Mouse (Mus musculus) embryonic fibroblast, embryonic 13.5 days (primary cell): ENCODE results near the gene Atp6v1c2.

Experiments
- CTCF ChIP-seq: IDR thresholded peaks from 2 replicates; pipeline ENCODE4 v1.5.1; 2011; ENCODE audit warnings: mild to moderate bottlenecking, control low read depth, low read length, moderate library complexity, borderline replicate concordance; ENCODE audit not compliant: insufficient read depth
- POLR2A ChIP-seq: IDR thresholded peaks from 2 replicates; pipeline ENCODE4 v1.6.1; 2011; ENCODE audit warnings: low read depth, mild to moderate bottlenecking, control low read depth, low read length, moderate library complexity

DNA sequence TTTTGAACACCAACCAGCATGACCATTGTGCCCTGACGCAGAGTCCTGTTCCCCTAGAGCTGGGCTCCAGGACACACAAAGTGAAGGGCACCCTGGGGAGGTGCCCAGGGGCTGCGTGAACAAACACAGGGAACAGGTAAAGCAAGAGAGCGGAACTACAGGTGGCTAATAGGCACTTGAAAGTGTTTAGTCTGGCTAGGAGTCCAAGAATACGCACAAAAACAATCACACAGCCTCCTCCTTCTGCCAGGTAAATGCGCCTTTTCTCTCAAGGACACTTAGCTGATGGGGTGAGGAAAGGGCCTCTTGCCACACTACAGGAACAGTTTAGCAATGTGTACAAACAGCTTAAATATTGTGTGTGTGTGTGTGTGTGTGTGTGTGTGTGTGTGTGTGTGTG lies 13.1 kb downstream of the Atp6v1c2 start:
- TF ChIP-seq POLR2A (no peak), CTCF (no peak)
